Mouse (Mus musculus) testis, adult 2 months (tissue): ENCODE results near the gene Cadm2.

ENCODE experiments used
- CTCF ChIP-seq: fragments of 200-500 bp; IDR thresholded peaks from 2 replicates; pipeline ENCODE4 v1.5.1; 2012; ENCODE audit warnings: low read depth, mild to moderate bottlenecking, inconsistent platforms, low read length, moderate library complexity; ENCODE audit not compliant: control insufficient read depth, insufficient read depth, insufficient replicate concordance
- POLR2A ChIP-seq: fragments of 200-500 bp; IDR thresholded peaks from 2 replicates; pipeline ENCODE4 v1.6.1; 2012; ENCODE audit warnings: low read depth, mild to moderate bottlenecking, inconsistent platforms, low read length, moderate library complexity; ENCODE audit not compliant: control insufficient read depth

DNA sequence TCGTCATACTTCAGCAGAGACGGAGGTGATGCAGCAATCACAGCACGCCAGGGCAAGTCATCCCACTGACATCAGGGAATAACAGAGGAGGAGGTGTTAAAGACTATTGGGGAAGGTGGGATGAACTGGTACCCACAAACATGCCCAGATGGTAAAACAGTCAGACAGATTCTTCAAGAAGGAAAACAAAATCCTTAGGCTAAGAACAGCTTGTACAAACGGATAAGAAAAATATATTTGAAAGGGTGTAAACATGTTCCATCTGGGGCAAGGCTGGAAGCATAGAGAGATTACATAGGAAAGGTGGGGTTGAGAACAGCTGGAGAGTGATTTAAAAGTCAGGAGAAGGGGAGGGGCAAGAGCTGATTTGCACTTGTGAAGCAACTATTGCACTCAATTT lies 619.0 kb downstream of the Cadm2 start:
- TF ChIP-seq CTCF (no peak), POLR2A (no peak)
